14 mouse cellular contexts compared by ENCODE assay signal in the genomic region with DNA sequence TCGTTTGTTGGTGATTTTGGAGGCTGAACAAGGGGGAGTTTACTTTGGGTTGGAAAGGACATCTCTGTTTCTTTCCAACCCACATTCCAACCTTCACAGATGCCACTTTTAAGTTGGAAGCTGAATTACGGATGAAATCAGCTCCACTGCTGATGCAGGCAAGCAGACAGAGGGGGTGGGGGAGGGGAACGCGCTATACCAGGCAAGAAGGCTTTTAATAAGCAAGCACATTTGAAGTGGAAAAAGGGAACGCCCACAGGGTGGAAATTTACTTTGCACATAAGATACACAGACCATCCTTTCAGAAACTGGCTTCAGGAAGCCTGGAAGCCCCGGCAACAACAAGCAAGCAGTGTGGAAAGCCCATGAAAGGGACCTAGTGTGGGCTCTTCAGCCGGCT. TPM values are rescaled to one million over a fixed set of nuclear protein-coding genes. Genes with fewer than 3 reads are reported as not detected.
DNase-seq lines count a peak whose midpoint lies in the region; ATAC-seq and TF ChIP-seq lines count a peak whose summit lies in the region.
"Had no signal": no experiment of that assay in that cellular context is flagged by ENCODE, and none has a peak within 500 bp of the region (broad histone marks: within the 10 kb centered on the region; RNA-seq: fewer than 3 reads in every experiment).

No protein-coding gene starts in this region.

- WGBS in forebrain, postnatal 0 days = 38% methylated on average over 7 of the region's 7 CpGs
- 45% methylated on average over 7 of the region's 7 CpGs for whole genome bisulfite sequencing in forebrain, embryonic 16.5 days
- WGBS in limb, embryonic 15.5 days = 48% methylated on average over 7 of the region's 7 CpGs

- H3K4me1 ChIP-seq in forebrain, postnatal 0 days (ENCODE audit: insufficient read depth) = no peaks in the 10 kb centered on the region
- peaks cover 4% of the 10 kb centered on the region; the same call in 1 of the 2 replicates for H3K4me1 ChIP-seq in forebrain, embryonic 16.5 days (replicated peaks; ENCODE audit: control insufficient read depth, insufficient read depth, low read length)
- peaks cover 10% of the 10 kb centered on the region for H3K4me1 ChIP-seq in limb, embryonic 15.5 days

- H3K9ac ChIP-seq in forebrain, postnatal 0 days = no peak overlapping the region
- H3K9ac ChIP-seq in forebrain, embryonic 16.5 days (replicated peaks; ENCODE audit: low read depth, low read length) = no peak overlapping the region
- H3K9ac ChIP-seq in limb, embryonic 15.5 days = no peak overlapping the region
- H3K9ac ChIP-seq: liver, postnatal 0 days had no signal

- no peaks in the 10 kb centered on the region for H3K9me3 ChIP-seq in forebrain, postnatal 0 days (ENCODE audit: low read length)
- no peaks in the 10 kb centered on the region for H3K9me3 ChIP-seq in forebrain, embryonic 16.5 days (ENCODE audit: control insufficient read depth, low read length)
- H3K9me3 ChIP-seq in limb, embryonic 15.5 days = no peaks in the 10 kb centered on the region

- DNase-seq in forebrain, postnatal 0 days = peak; percentile 13
- peak; percentile 49 to 61 for DNase-seq in left cerebral cortex, postnatal 14 days (ENCODE audit: low spot score in 2 of 2)
- DNase-seq in left cerebral cortex, adult 11 months (ENCODE audit: low spot score) = no peak
- DNase-seq in NIH3T3 (ENCODE audit: low read depth) = peak; percentile 9
- no peak for DNase-seq in MN1 (ENCODE audit: low spot score)
- no peak for DNase-seq in thymus, postnatal 36 days
- DNase-seq: adrenal gland, adult 8-10 months; cerebellum, adult 9-11 months; gastrocnemius, postnatal 14 days; liver, postnatal 0 days had no signal

- TF ChIP-seq CTCF in forebrain, postnatal 0 days (IDR thresholded peaks at IDR 0.05; ENCODE audit: low read depth) = no peak

- no peaks in the 10 kb centered on the region for H3K27me3 ChIP-seq in forebrain, postnatal 0 days (ENCODE audit: insufficient read depth, low read length)
- no peaks in the 10 kb centered on the region for H3K27me3 ChIP-seq in forebrain, embryonic 16.5 days (replicated peaks; ENCODE audit: control insufficient read depth, insufficient read depth, low read length)
- H3K27me3 ChIP-seq in limb, embryonic 15.5 days = no peaks in the 10 kb centered on the region

- H3K36me3 ChIP-seq in forebrain, postnatal 0 days (ENCODE audit: insufficient read depth) = no peaks in the 10 kb centered on the region
- no peaks in the 10 kb centered on the region for H3K36me3 ChIP-seq in forebrain, embryonic 16.5 days (ENCODE audit: control insufficient read depth, insufficient read depth)
- no peaks in the 10 kb centered on the region for H3K36me3 ChIP-seq in limb, embryonic 15.5 days

- H3K27ac ChIP-seq in forebrain, postnatal 0 days (ENCODE audit: low read depth, low read length) = peak overlapping the region; percentile 40; the same call in 1 of the 2 replicates
- H3K27ac ChIP-seq in forebrain, embryonic 16.5 days (ENCODE audit: low read length) = no peak overlapping the region
- H3K27ac ChIP-seq in limb, embryonic 15.5 days = peak overlapping the region; percentile 62
- H3K27ac ChIP-seq: kidney, postnatal 0 days had no signal

- intact Hi-C loops in left cerebral cortex, postnatal 14 days (cut with DNase I) = loop anchor here (10.0 kb wide), 1 partner anchor 447 kb away; no protein-coding TSS in a partner anchor

- H3K4me3 ChIP-seq in forebrain, postnatal 0 days (ENCODE audit: low read depth, low read length) = no peak overlapping the region
- no peak overlapping the region for H3K4me3 ChIP-seq in forebrain, embryonic 16.5 days (replicated peaks; ENCODE audit: low read length)
- no peak overlapping the region for H3K4me3 ChIP-seq in limb, embryonic 15.5 days

- no peak overlapping the region for H3K4me2 ChIP-seq in forebrain, postnatal 0 days (ENCODE audit: low read depth)
- no peak overlapping the region for H3K4me2 ChIP-seq in forebrain, embryonic 16.5 days (ENCODE audit: low read length)
- H3K4me2 ChIP-seq in limb, embryonic 15.5 days = no peak overlapping the region

- peak; percentile 49; the same call in 1 of the 2 replicates for ATAC-seq in forebrain, postnatal 0 days
- no peak for ATAC-seq in forebrain, embryonic 16.5 days
- ATAC-seq in limb, embryonic 15.5 days (ENCODE audit: insufficient number of reproducible peaks, low FRiP score, low TSS enrichment, low read depth) = peak; percentile 46; the same call in 1 of the 2 replicates
- ATAC-seq: inflammation-experienced regulatory T-cells, adult 6 months; liver, postnatal 0 days had no signal

RNA-seq across cellular contexts. Expression of a gene that starts 11.7 kb away (rescaled TPM):
- total RNA-seq in forebrain, postnatal 0 days (2014; rRNA removed) = 14.8 and 20.8 TPM in 2 replicates
- 10.6 and 15.0 TPM in 2 replicates for polyA plus RNA-seq in forebrain, postnatal 0 days (2015; fragmentation: Nextera tagmentation; extraction: Ambion mirVana)
- polyA plus RNA-seq in forebrain, embryonic 16.5 days (2015; fragmentation: Nextera tagmentation; extraction: Ambion mirVana) = 13.8 and 15.3 TPM in 2 replicates
- total RNA-seq in left cerebral cortex, postnatal 14 days (2021) = 10 to 100 TPM; 16.9 to 17.7 TPM
- polyA plus RNA-seq in limb, embryonic 15.5 days (2015; fragmentation: Nextera tagmentation; extraction: Ambion mirVana) = 14.5 and 15.9 TPM in 2 replicates

RNA-seq across cellular contexts. Expression of a gene that starts 13.8 kb away (rescaled TPM):
- total RNA-seq in forebrain, postnatal 0 days (2014; rRNA removed) = 11.5 and 15.2 TPM in 2 replicates
- 17.0 and 19.2 TPM in 2 replicates for polyA plus RNA-seq in forebrain, postnatal 0 days (2015; fragmentation: Nextera tagmentation; extraction: Ambion mirVana)
- 8.4 TPM in 2 replicates for polyA plus RNA-seq in forebrain, embryonic 16.5 days (2015; fragmentation: Nextera tagmentation; extraction: Ambion mirVana)
- 10 to 100 TPM; 21.4 to 22.8 TPM for total RNA-seq in left cerebral cortex, postnatal 14 days (2021)
- 51.1 and 53.1 TPM in 2 replicates for polyA plus RNA-seq in limb, embryonic 15.5 days (2015; fragmentation: Nextera tagmentation; extraction: Ambion mirVana)

Comparison
In these comparisons a context has a peak if more than half of its experiments do, and no peak if none do; other contexts are left out.
1. DNase-seq: peak in forebrain, postnatal 0 days (single experiment), left cerebral cortex, postnatal 14 days (2 of 2) and NIH3T3 (single experiment); none in left cerebral cortex, adult 11 months (single experiment), MN1 (single experiment) and thymus, postnatal 36 days (0 of 2).